Mouse (Mus musculus): ENCODE results near the gene Fam131c. TPM values are rescaled to one million over a fixed set of nuclear protein-coding genes. Genes with fewer than 3 reads are reported as not detected.

Gene Fam131c
- polyA plus RNA-seq, 1 experiment from 2014 or later, result 0.65 TPM

- peak; percentile 90 for DNase-seq (ENCODE audit: low spot score)
- Histone ChIP-seq H3K4me3 (no peak overlapping the region), H3K27me3 (ENCODE audit: insufficient read depth, poor library complexity, severe bottlenecking) (peaks cover 69% of the 10 kb centered on the region), H3K9me3 (no peaks in the 10 kb centered on the region), H3K27ac (no peak overlapping the region), H3K36me3 (no peaks in the 10 kb centered on the region), H3K4me1 (replicated peaks) (peaks cover 54% of the 10 kb centered on the region)
- WGBS, result 31% methylated on average over 11 of the region's 11 CpGs
Observed at GRCm38 (mm10) chr4:141362937-141363548, 5.0 kb upstream of the Fam131c start.

DNA sequence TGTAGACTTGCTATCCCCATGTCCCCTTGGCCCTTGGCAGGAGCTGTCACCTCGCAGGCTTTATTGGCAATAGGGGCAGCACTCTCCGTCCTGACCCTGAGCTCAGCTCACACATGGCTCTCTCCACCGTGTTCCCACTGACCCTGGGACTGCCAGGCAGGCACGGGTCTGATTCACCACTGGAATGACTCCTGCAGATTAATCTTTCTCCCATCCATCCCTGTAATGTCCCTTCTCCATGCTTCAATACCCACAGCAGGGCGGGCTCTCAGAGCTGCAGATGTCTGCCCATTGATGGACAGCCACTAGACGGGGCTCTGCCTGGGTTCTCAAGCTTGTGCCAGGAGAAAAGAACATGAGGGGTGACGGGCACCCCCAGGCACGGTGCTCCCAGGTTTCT lies 2.9 kb upstream of the Fam131c start:
- DNase-seq (ENCODE audit: low spot score), result no peak
- Histone ChIP-seq H3K27me3 (ENCODE audit: insufficient read depth, poor library complexity, severe bottlenecking) (peaks cover 90% of the 10 kb centered on the region), H3K36me3 (no peaks in the 10 kb centered on the region), H3K27ac (no peak overlapping the region), H3K4me1 (replicated peaks) (peaks cover 50% of the 10 kb centered on the region), H3K9me3 (no peaks in the 10 kb centered on the region), H3K4me3 (no peak overlapping the region)
- WGBS, result 63% methylated on average over 8 of the region's 8 CpGs

DNA sequence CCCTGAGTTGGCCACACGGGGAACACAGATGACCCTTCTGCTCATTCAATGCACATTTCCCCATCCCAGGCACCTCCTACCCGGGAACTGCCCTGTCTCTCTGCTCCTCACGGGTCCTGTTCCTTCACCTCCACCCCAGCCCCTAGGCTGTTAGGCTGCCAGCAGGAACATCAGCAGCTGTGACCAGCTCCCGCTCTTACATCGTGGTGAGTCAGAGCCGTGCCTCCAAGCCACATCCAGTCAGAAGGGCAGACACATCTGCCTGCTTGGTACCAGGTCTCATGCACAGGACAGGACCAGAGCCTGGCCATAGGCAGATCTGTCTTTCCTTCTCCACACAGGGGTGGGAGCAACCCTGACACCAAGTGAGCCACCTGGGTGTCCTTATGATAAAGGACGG lies 2.1 kb upstream of the Fam131c start:
- no peaks in the 10 kb centered on the region for H3K36me3 ChIP-seq
- WGBS, result 58% methylated on average over 7 of the region's 7 CpGs
- peaks cover 97% of the 10 kb centered on the region for H3K27me3 ChIP-seq (ENCODE audit: insufficient read depth, poor library complexity, severe bottlenecking)
- no peak overlapping the region for H3K4me3 ChIP-seq
- no peak overlapping the region for H3K27ac ChIP-seq
- H3K9me3 ChIP-seq, result no peaks in the 10 kb centered on the region
- DNase-seq (ENCODE audit: low spot score), result no peak
- peaks cover 48% of the 10 kb centered on the region for H3K4me1 ChIP-seq (replicated peaks)

DNA sequence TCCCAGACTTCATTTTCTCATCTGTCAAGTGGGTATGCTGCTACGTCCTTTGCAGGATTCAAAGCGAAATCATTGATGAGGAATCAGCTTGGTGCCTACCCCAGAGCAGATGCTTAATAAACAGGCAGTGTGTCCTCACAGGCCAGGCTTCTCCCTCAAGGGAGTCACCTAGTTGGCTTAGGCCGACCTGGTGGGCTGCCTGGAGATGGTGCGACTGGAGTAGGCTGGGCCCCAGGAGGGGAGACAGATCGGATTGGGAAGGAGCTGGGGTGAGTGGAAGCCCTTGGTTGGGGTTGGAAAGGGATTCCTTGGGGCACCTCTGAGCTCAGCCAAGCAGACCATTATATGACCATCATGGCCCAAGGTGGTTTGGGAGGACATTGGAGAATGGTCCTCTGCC lies 4.4 kb downstream of the Fam131c start:
- no peaks in the 10 kb centered on the region for H3K36me3 ChIP-seq
- peaks cover 43% of the 10 kb centered on the region for H3K27me3 ChIP-seq (ENCODE audit: insufficient read depth, poor library complexity, severe bottlenecking)
- peaks cover 13% of the 10 kb centered on the region for H3K4me1 ChIP-seq (replicated peaks)
- no peak overlapping the region for H3K27ac ChIP-seq
- H3K9me3 ChIP-seq, result no peaks in the 10 kb centered on the region
- 93% methylated on average over 5 of the region's 5 CpGs for WGBS
- no peak for DNase-seq (ENCODE audit: low spot score)
- no peak overlapping the region for H3K4me3 ChIP-seq

GRCm38 (mm10) chr4:141379674-141380073 lies 11.7 kb downstream of the Fam131c start:
- Histone ChIP-seq H3K4me1 (replicated peaks) (peaks cover 29% of the 10 kb centered on the region), H3K36me3 (no peaks in the 10 kb centered on the region), H3K9me3 (no peaks in the 10 kb centered on the region), H3K27ac (no peak overlapping the region), H3K27me3 (ENCODE audit: insufficient read depth, poor library complexity, severe bottlenecking) (peaks cover 55% of the 10 kb centered on the region), H3K4me3 (no peak overlapping the region)
- WGBS, result 64% methylated on average over 8 of the region's 8 CpGs
- no peak for DNase-seq (ENCODE audit: low spot score)

GRCm38 (mm10) chr4:141382406-141382805 lies 14.4 kb downstream of the Fam131c start:
- DNase-seq (ENCODE audit: low spot score), result peak; percentile 53
- H3K9me3 ChIP-seq, result no peaks in the 10 kb centered on the region
- peak overlapping the region; percentile 53 for H3K4me3 ChIP-seq
- peak overlapping the region; percentile 66; the same call in 1 of the 2 replicates for H3K27ac ChIP-seq
- H3K27me3 ChIP-seq (ENCODE audit: insufficient read depth, poor library complexity, severe bottlenecking), result peaks cover 63% of the 10 kb centered on the region
- H3K4me1 ChIP-seq (replicated peaks), result peaks cover 37% of the 10 kb centered on the region
- no peaks in the 10 kb centered on the region for H3K36me3 ChIP-seq
- WGBS, result 2% methylated on average over 25 of the region's 25 CpGs

- Histone ChIP-seq H3K36me3 (no peaks in the 10 kb centered on the region), H3K4me1 (replicated peaks) (peaks cover 45% of the 10 kb centered on the region), H3K9me3 (no peaks in the 10 kb centered on the region), H3K4me3 (no peak overlapping the region), H3K27ac (no peak overlapping the region), H3K27me3 (ENCODE audit: insufficient read depth, poor library complexity, severe bottlenecking) (peaks cover 52% of the 10 kb centered on the region)
- DNase-seq (ENCODE audit: low spot score), result peak; percentile 70
- whole genome bisulfite sequencing, result under 1% methylated on average over 7 of the region's 7 CpGs
Observed at GRCm38 (mm10) chr4:141385275-141385674, 17.3 kb downstream of the Fam131c start.

- Histone ChIP-seq H3K27me3 (ENCODE audit: insufficient read depth, poor library complexity, severe bottlenecking) (peaks cover 43% of the 10 kb centered on the region), H3K27ac (no peak overlapping the region), H3K4me3 (no peak overlapping the region), H3K36me3 (no peaks in the 10 kb centered on the region), H3K4me1 (replicated peaks) (peaks cover 43% of the 10 kb centered on the region), H3K9me3 (no peaks in the 10 kb centered on the region)
- DNase-seq (ENCODE audit: low spot score), result no peak
- WGBS, result 74% methylated on average over 7 of the region's 7 CpGs
Observed at GRCm38 (mm10) chr4:141386150-141386549, 18.1 kb downstream of the Fam131c start.

DNA sequence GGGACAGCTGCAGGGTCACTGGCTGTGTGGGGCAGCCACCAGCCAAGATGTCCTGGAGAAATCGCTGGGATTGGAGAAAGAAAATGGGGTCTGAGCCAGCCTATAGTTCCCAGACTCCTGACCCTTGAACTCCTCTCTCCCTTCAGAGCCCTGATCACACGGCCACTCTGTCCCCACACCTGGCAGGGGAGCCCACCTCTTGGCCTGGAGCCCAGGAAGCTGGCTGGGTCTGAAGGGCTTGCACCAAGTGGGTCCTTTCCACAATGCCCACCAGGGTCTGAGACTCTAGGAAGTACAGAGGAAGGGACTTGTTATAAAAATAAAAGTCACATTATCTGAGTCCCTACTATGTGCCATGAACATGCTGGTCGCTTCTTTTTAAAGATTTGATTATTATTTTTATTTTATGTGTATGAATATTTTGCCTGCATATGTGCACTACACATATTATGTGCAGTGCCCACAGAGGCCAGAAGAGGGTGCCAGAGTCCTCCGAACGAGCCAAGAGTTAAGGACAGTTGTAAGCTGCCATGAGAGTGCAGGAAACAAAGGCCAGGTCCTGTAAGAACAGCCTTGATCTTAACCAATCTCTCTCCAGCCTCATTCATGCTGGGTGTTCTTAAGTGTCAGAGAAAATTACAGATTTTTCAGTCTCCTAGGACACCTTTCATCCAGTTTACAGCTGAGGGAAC lies 19.2 kb downstream of the Fam131c start:
- Histone ChIP-seq H3K36me3 (no peaks in the 10 kb centered on the region), H3K27me3 (ENCODE audit: insufficient read depth, poor library complexity, severe bottlenecking) (peaks cover 37% of the 10 kb centered on the region), H3K27ac (no peak overlapping the region), H3K9me3 (no peaks in the 10 kb centered on the region), H3K4me1 (replicated peaks) (peaks cover 40% of the 10 kb centered on the region), H3K4me3 (no peak overlapping the region)
- 19% methylated on average over 5 of the region's 5 CpGs for WGBS
- DNase-seq (ENCODE audit: low spot score), result peak; percentile 80

DNA sequence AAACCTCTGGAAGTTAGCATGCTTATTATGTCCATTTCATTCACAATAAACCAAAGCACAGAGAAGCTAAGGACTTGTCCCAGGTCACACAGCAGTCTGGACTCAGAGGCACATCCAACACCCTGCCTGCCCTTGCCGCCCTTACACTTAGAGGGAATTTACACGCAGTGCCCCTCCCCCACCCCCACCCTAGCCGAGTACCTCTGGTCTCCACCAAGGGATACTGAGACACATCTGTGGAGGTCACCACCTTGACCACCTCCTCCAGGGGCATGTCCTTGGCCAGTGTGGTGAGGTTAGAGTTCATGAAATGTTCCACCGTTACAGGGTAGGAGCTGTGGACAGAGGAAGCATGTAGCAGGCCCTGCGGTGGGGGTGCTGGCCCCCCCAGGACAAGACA lies 19.9 kb downstream of the Fam131c start:
- WGBS, result 64% methylated on average over 5 of the region's 5 CpGs
- H3K27me3 ChIP-seq (ENCODE audit: insufficient read depth, poor library complexity, severe bottlenecking), result peaks cover 30% of the 10 kb centered on the region
- H3K9me3 ChIP-seq, result no peaks in the 10 kb centered on the region
- no peak overlapping the region for H3K27ac ChIP-seq
- no peak for DNase-seq (ENCODE audit: low spot score)
- H3K36me3 ChIP-seq, result no peaks in the 10 kb centered on the region
- no peak overlapping the region for H3K4me3 ChIP-seq
- peaks cover 33% of the 10 kb centered on the region for H3K4me1 ChIP-seq (replicated peaks)

- peaks cover 27% of the 10 kb centered on the region for H3K27me3 ChIP-seq (ENCODE audit: insufficient read depth, poor library complexity, severe bottlenecking)
- DNase-seq (ENCODE audit: low spot score), result no peak
- H3K4me3 ChIP-seq, result no peak overlapping the region
- H3K27ac ChIP-seq, result no peak overlapping the region
- H3K9me3 ChIP-seq, result no peaks in the 10 kb centered on the region
- WGBS, result 74% methylated on average over 18 of the region's 18 CpGs
- no peaks in the 10 kb centered on the region for H3K36me3 ChIP-seq
- peaks cover 25% of the 10 kb centered on the region for H3K4me1 ChIP-seq (replicated peaks)
Observed at GRCm38 (mm10) chr4:141389366-141390150, 21.5 kb downstream of the Fam131c start.

DNA sequence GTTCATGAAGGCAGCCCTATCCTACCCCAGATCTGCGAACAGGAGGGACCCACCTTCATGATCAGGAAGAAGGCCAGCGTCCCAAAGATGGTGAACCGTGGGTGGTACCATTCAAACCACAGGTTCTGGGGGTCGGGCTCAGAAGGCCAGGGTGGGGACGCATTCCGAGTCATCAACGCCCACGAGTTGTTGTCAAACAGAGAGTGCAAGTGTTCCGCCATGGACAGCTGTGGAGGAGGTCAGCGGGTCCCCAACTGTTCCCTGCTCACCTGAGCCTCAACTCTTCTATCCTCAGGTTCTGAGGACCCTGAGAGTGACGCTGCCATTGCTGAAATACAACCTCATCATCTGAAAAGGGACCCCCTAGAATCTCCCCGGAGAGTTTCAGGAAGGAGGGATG lies 23.3 kb downstream of the Fam131c start:
- Histone ChIP-seq H3K4me1 (replicated peaks) (peaks cover 24% of the 10 kb centered on the region), H3K4me3 (no peak overlapping the region), H3K27ac (no peak overlapping the region), H3K36me3 (no peaks in the 10 kb centered on the region), H3K27me3 (ENCODE audit: insufficient read depth, poor library complexity, severe bottlenecking) (peaks cover 36% of the 10 kb centered on the region), H3K9me3 (no peaks in the 10 kb centered on the region)
- WGBS, result 73% methylated on average over 12 of the region's 12 CpGs
- DNase-seq (ENCODE audit: low spot score), result no peak

DNA sequence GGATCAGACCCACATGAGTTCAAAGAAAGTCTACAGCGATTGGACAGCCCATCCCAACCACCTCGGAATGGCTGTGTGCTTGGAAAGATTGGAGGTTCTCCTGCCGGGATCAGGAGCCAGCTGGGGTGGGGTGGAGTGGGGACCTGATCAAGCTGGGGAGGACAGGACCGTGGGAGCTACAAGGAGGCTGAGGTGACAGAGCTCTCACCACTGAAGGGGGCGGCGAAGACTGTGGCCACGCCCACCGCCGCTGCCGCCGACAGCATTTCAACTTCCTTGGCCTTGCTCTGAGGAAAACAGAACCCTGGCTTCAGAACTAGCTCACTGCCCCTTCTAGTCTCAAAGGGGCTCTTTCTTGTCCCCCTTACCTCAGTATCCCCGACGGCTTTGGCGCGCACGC lies 26.7 kb downstream of the Fam131c start:
- DNase-seq (ENCODE audit: low spot score), result no peak
- WGBS, result 19% methylated on average over 16 of the region's 16 CpGs
- no peak overlapping the region for H3K27ac ChIP-seq
- peaks cover 22% of the 10 kb centered on the region for H3K4me1 ChIP-seq (replicated peaks)
- peaks cover 46% of the 10 kb centered on the region for H3K27me3 ChIP-seq (ENCODE audit: insufficient read depth, poor library complexity, severe bottlenecking)
- peak overlapping the region; percentile 11; the same call in 1 of the 2 replicates for H3K4me3 ChIP-seq
- H3K36me3 ChIP-seq, result no peaks in the 10 kb centered on the region
- no peaks in the 10 kb centered on the region for H3K9me3 ChIP-seq

Measured in hindbrain, embryonic 10.5 days (tissue).